Mouse (Mus musculus) stomach, embryonic 16.5 days (tissue): ENCODE measurements at regions not wholly inside any gene's neighbourhood (a gene's known extent, or its start where the extent isn't known, plus 50 kb on each side); places are given as distances from the start of the nearest gene placed in this dataset.
"Not testable (repeated sequence)": the region's sequence is repeated elsewhere in the genome, so short reads cannot be mapped to it uniquely, and the experiment has no call there.

Source experiments
- ATAC-seq: fragments of 200-750 bp; cut with Nextera tagmentation; 2 replicates; pipeline ENCODE4 v1.8.0; 2017; ENCODE audit warnings: moderate number of reproducible peaks, moderate TSS enrichment; ENCODE audit not compliant: insufficient read depth, low FRiP score
- H3K27ac ChIP-seq: fragments of 300-500 bp; sonication (generic); 2 replicates; pipeline ENCODE4 v1.5.1; 2014; ENCODE audit warnings: low read length
- H3K27me3 ChIP-seq: fragments of 300-500 bp; sonication (generic); 2 replicates; pipeline ENCODE4 v1.6.1; 2014; ENCODE audit warnings: low read length, control low read depth, mixed read lengths; ENCODE audit not compliant: control insufficient read depth, insufficient read depth
- H3K36me3 ChIP-seq: fragments of 300-500 bp; sonication (generic); 2 replicates; pipeline ENCODE4 v1.6.1; 2014; ENCODE audit warnings: low read length; ENCODE audit not compliant: control insufficient read depth, insufficient read depth
- H3K4me1 ChIP-seq: fragments of 300-500 bp; sonication (generic); 2 replicates; pipeline ENCODE4 v1.6.1; 2014; ENCODE audit warnings: low read length, control low read depth, mixed read lengths; ENCODE audit not compliant: control insufficient read depth, insufficient read depth
- H3K4me2 ChIP-seq: fragments of 300-500 bp; sonication (generic); 2 replicates; pipeline ENCODE4 v1.6.1; 2014; ENCODE audit warnings: low read depth, low read length, mixed read lengths
- H3K4me3 ChIP-seq: fragments of 300-500 bp; sonication (generic); replicated peaks from 2 replicates; pipeline ENCODE4 v1.5.1; 2014; ENCODE audit warnings: mild to moderate bottlenecking, low read length
- H3K9ac ChIP-seq: fragments of 300-500 bp; sonication (generic); 2 replicates; pipeline ENCODE4 v1.6.1; 2014; ENCODE audit warnings: low read length
- H3K9me3 ChIP-seq: fragments of 300-500 bp; sonication (generic); replicated peaks from 2 replicates; pipeline ENCODE4 v1.6.1; 2016; ENCODE audit warnings: low read length, control low read depth; ENCODE audit not compliant: control insufficient read depth
- WGBS: fragments of 180-500 bp; shearing (Covaris S2); extraction: QIAGEN DNeasy Blood & Tissue Kit; methylation state at CpG from one replicate; pipeline ENCODE4 v1.1.7; 2014; 5-methylcytosine and 5-hydroxymethylcytosine counted together

DNA sequence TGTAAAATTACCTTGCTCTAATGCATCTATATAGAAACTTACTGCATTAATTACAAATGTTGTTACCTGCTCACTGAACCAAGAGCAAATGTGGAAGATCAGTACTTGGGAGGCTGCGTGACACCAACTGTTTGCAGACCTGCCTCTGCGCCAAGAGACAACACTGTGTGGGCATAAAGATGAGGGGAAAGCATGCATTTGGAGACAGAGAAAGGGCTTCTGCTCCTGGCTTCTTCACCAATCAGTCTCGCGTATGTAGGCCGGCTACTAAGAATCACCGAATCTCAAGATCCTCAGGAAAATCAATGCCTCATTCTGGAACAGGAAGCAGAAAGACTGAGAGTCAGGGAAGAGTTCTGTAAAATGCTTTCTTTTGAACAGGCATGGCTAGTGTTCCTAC is 89.6 kb upstream of the Galnt18 start:
- no peak overlapping the region for H3K27ac ChIP-seq
- 87% methylated on average over 6 of the region's 6 CpGs for WGBS
- no peaks in the 10 kb centered on the region for H3K36me3 ChIP-seq
- H3K4me3 ChIP-seq: no peak overlapping the region
- no peaks in the 10 kb centered on the region for H3K27me3 ChIP-seq
- H3K9me3 ChIP-seq: no peaks in the 10 kb centered on the region
- H3K4me2 ChIP-seq: no peak overlapping the region
- H3K9ac ChIP-seq: no peak overlapping the region
- ATAC-seq: no peak
- H3K4me1 ChIP-seq: no peaks in the 10 kb centered on the region

DNA sequence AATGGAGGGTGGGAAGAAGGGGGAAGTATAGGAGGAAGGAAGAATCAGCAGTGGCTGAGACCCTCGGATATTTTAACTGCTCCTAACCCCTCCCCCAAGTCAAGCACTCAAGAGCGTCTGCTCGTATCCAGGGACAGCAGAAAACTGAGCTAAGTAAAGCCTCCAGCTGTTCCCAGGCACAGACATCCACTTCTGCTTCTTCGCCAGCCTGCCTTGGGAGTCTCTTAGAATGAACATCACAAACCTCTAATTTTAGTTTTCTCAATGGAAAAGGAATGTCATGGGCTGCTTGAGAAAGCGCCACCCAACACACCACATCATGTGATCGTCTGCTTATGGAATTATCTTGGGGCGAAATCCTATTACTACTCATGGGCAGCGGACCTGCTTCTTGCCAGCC is 83.3 kb upstream of the Galnt18 start:
- ATAC-seq: no peak
- no peak overlapping the region for H3K4me3 ChIP-seq
- H3K27me3 ChIP-seq: no peaks in the 10 kb centered on the region
- H3K9ac ChIP-seq: no peak overlapping the region
- no peaks in the 10 kb centered on the region for H3K9me3 ChIP-seq
- no peak overlapping the region for H3K27ac ChIP-seq
- WGBS: 54% methylated on average over 8 of the region's 8 CpGs
- H3K4me2 ChIP-seq: no peak overlapping the region
- no peaks in the 10 kb centered on the region for H3K4me1 ChIP-seq
- H3K36me3 ChIP-seq: no peaks in the 10 kb centered on the region

DNA sequence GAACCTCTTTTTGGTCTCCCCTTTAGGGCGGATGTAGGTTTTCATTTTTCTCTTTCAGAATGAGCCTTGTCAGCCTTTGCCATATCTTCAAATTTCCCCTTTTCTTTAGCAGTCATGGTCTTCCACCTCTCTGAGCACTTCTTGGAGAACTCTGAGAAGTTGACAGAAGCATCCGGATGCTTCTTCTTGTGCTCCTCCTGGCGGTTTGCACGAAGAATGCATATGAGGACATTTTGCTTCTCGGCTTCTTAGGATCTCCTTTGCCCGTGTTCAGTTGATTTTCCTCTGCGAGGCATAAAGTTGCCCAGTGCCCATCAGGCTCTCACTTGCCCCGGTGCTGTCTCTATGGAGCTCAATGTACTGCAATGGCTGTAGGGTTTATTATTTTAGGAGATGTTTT is 78.5 kb upstream of the Galnt18 start:
- H3K4me1 ChIP-seq, H3K4me2 ChIP-seq, H3K27me3 ChIP-seq, ATAC-seq, H3K9me3 ChIP-seq, H3K9ac ChIP-seq, H3K27ac ChIP-seq, H3K36me3 ChIP-seq, H3K4me3 ChIP-seq: not testable (repeated sequence)
- 87% methylated on average over 8 of the region's 8 CpGs for WGBS

DNA sequence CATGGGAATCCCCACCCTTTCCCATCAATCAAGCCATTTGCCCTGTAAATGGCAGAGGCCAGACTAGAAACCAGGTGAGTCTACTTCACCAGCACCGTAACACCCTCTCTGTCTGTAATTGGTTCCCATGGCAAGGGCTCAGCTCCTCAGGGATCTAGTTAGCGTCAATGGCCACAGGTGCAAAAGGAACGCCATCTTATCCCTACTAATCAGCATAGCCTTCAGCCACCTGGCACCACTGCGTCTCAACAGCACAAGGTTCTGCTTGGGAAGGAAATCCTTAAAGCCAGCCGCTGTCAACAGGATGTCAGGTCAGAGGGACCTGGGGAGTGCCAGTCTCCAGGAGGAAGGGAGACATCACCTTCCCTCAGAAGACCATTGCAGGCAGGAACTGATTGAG is 77.2 kb upstream of the Galnt18 start:
- H3K36me3 ChIP-seq: no peaks in the 10 kb centered on the region
- no peaks in the 10 kb centered on the region for H3K4me1 ChIP-seq
- H3K9me3 ChIP-seq: no peaks in the 10 kb centered on the region
- ATAC-seq: no peak
- H3K9ac ChIP-seq: no peak overlapping the region
- H3K4me2 ChIP-seq: no peak overlapping the region
- no peaks in the 10 kb centered on the region for H3K27me3 ChIP-seq
- H3K4me3 ChIP-seq: no peak overlapping the region
- H3K27ac ChIP-seq: no peak overlapping the region
- 66% methylated on average over 5 of the region's 5 CpGs for WGBS

DNA sequence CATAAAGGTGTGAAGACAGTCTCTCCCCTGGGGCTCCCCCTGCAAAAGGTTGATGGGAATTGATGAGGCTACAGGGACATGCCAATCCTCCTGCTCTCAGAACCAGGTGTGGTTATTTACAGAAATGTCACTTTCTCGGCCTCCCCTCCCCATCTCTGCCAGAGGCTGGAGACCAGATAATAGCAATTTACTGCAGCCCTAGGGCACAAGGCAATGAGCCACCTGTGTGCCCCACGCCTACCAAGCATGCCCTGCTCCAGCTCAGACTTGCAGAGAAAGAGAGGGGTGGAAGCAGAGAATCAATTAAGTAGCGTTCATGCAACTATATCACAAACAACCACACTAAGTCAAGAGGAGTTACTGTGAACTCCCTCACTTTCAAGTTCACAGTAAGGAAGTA is 75.5 kb upstream of the Galnt18 start:
- Histone ChIP-seq H3K27ac (no peak overlapping the region), H3K9ac (no peak overlapping the region), H3K4me2 (no peak overlapping the region), H3K4me3 (no peak overlapping the region), H3K36me3 (no peaks in the 10 kb centered on the region), H3K4me1 (no peaks in the 10 kb centered on the region), H3K9me3 (no peaks in the 10 kb centered on the region), H3K27me3 (no peaks in the 10 kb centered on the region)
- 62% methylated on average over 3 of the region's 3 CpGs for WGBS
- no peak for ATAC-seq

DNA sequence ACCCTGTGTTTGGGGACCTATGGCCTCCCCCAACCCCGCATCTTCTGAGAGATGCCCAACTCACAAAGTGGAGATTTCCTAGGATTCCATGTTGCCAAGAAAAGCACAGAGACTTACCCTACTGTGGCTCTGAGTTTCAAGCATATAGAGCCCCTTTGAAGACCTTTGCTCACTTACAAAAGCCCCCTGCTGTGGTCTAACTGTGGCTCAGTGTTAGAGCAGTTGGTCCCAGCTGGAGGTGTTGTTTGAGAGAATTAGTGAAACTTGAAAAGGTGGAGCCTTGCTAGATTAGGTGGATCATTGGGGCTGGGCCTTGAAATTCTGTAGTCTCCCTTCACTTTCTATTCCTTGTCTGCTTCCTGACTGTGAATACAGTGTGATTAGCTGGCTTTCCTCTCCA is 66.6 kb upstream of the Galnt18 start:
- 56% methylated on average over 1 of the region's 1 CpGs for WGBS

DNA sequence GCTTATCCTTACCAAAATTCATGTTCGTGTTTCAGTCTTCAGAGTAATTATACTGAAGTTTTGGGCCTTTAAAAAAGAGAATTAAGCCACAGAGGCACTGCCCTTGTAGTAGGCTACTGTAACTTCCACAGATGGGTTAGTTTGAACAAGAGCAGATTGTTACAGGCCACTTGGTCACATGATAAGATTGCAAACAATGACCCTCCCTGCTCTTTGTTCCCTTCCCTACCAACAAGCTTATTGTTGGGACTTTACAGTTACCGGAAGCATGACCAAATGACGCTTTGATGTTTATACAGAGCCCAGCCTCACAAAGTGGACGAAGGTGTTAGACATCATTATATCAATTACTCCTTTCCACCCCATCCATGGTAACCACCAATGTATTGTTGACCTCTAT is 63.9 kb upstream of the Galnt18 start:
- no peak overlapping the region for H3K27ac ChIP-seq
- H3K36me3 ChIP-seq: no peaks in the 10 kb centered on the region
- no peak overlapping the region for H3K9ac ChIP-seq
- 71% methylated on average over 4 of the region's 4 CpGs for WGBS
- H3K4me2 ChIP-seq: no peak overlapping the region
- H3K4me1 ChIP-seq: no peaks in the 10 kb centered on the region
- H3K9me3 ChIP-seq: no peaks in the 10 kb centered on the region
- no peak overlapping the region for H3K4me3 ChIP-seq
- ATAC-seq: no peak
- H3K27me3 ChIP-seq: no peaks in the 10 kb centered on the region

More for the DNA sequence above, 66.6 kb upstream of the Galnt18 start:
- Histone ChIP-seq H3K9me3 (no peaks in the 10 kb centered on the region), H3K27ac (no peak overlapping the region), H3K4me3 (no peak overlapping the region), H3K9ac (no peak overlapping the region), H3K27me3 (no peaks in the 10 kb centered on the region), H3K4me1 (no peaks in the 10 kb centered on the region), H3K36me3 (no peaks in the 10 kb centered on the region), H3K4me2 (no peak overlapping the region)
- no peak for ATAC-seq

DNA sequence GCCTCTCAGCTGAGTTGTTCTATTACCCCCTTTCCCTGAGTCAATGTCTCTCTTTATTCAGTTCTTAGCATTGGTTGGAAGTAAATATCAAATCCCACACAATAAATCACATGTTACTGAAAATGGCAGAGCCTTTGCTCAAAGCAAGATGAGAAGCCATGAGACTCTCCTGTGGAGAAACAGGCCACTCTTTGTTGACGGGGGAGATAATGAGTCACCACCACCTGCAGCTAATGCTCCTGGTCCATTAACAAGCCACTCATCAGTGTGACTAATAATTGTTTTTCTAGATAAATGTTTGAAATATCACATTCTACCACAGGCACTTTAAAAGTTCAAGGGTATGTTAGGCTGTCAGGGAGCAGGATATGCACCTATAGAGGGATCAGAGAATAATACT is 61.0 kb upstream of the Galnt18 start:
- Histone ChIP-seq H3K4me1 (no peaks in the 10 kb centered on the region), H3K9ac (no peak overlapping the region), H3K27me3 (no peaks in the 10 kb centered on the region), H3K4me3 (no peak overlapping the region), H3K9me3 (no peaks in the 10 kb centered on the region), H3K36me3 (no peaks in the 10 kb centered on the region), H3K27ac (no peak overlapping the region), H3K4me2 (no peak overlapping the region)
- 66% methylated on average over 1 of the region's 1 CpGs for WGBS
- no peak for ATAC-seq

GRCm38 (mm10) chr7:111838162-111838561 is 58.4 kb upstream of the Galnt18 start:
- no peak overlapping the region for H3K4me3 ChIP-seq
- H3K36me3 ChIP-seq: no peaks in the 10 kb centered on the region
- no peak overlapping the region for H3K9ac ChIP-seq
- no peak overlapping the region for H3K27ac ChIP-seq
- WGBS: 84% methylated on average over 3 of the region's 3 CpGs
- no peak for ATAC-seq
- no peaks in the 10 kb centered on the region for H3K27me3 ChIP-seq
- no peaks in the 10 kb centered on the region for H3K9me3 ChIP-seq
- no peaks in the 10 kb centered on the region; the same call in 1 of the 2 replicates for H3K4me1 ChIP-seq
- H3K4me2 ChIP-seq: no peak overlapping the region

DNA sequence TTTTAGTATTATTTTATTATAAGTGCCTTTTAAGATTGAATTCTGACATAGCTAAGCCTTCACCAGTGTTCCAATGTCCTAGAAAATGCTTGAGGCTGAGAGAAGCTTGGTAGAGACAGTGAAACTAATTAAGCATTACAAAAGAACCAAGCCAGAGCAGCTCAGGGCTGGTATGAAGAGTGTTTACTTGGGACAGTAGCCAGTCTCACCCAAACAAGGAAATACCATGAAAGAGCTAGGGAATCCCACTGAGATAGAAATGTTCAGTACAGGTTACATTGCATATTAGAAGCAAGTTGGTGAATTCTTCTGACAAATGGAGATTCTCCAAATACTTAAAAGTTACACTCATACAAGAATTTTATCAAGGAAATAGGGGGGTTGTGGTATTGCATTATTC is 54.6 kb upstream of the Galnt18 start:
- not testable (repeated sequence) for H3K36me3 ChIP-seq, H3K4me2 ChIP-seq, H3K4me1 ChIP-seq, H3K27me3 ChIP-seq, H3K27ac ChIP-seq, H3K9ac ChIP-seq, H3K4me3 ChIP-seq, ATAC-seq, H3K9me3 ChIP-seq
